Mouse (Mus musculus) megakaryocyte, embryonic 14.5 days (primary cell): Measurements from ENCODE around the gene Strbp.

Source experiments
- FLI1 ChIP-seq: IDR thresholded peaks from 2 replicates; pipeline ENCODE4 v1.6.1; 2012; ENCODE audit warnings: low read length, inconsistent platforms, mixed read lengths
- GATA1 ChIP-seq: IDR thresholded peaks from 3 replicates; pipeline ENCODE4 v1.6.1; 2012; ENCODE audit warnings: mixed read lengths, low read length, inconsistent platforms, borderline replicate concordance

GRCm38 (mm10) chr2:37578185-37578584 is 125.5 kb downstream of the Strbp start:
- TF ChIP-seq GATA1 (no peak), FLI1 (no peak)
